Mouse (Mus musculus) liver, embryonic 16.5 days (tissue): ENCODE data around the gene Nxt1. TPM values are rescaled to one million over a fixed set of nuclear protein-coding genes. Genes with fewer than 3 reads are reported as not detected.
A peak's percentile ranks its signal among the peaks of the same experiment; 100 is the strongest.

Experiments
- ATAC-seq: fragments of 200-750 bp; cut with Nextera tagmentation; 2 replicates; pipeline ENCODE4 v1.8.0; 2017; ENCODE audit warnings: low read depth, mild to moderate bottlenecking, moderate number of reproducible peaks, moderate library complexity
- H3K27ac ChIP-seq: fragments of 300-500 bp; sonication (generic); 2 replicates; pipeline ENCODE4 v1.5.1; 2014; ENCODE audit warnings: mild to moderate bottlenecking, low read length
- H3K27me3 ChIP-seq: fragments of 300-500 bp; sonication (generic); 2 replicates; pipeline ENCODE4 v1.6.1; 2014; ENCODE audit warnings: low read depth, low read length, mixed read lengths; ENCODE audit not compliant: control insufficient read depth, insufficient read depth
- H3K36me3 ChIP-seq: fragments of 300-500 bp; sonication (generic); 2 replicates; pipeline ENCODE4 v1.6.1; 2014; ENCODE audit warnings: mild to moderate bottlenecking; ENCODE audit not compliant: control insufficient read depth, insufficient read depth
- H3K4me1 ChIP-seq: fragments of 300-500 bp; sonication (generic); 2 replicates; pipeline ENCODE4 v1.6.1; 2014; ENCODE audit warnings: low read depth, low read length, mixed read lengths; ENCODE audit not compliant: control insufficient read depth
- H3K4me2 ChIP-seq: fragments of 300-500 bp; sonication (generic); 2 replicates; pipeline ENCODE4 v1.6.1; 2014; ENCODE audit warnings: low read depth, low read length, mixed read lengths
- H3K4me3 ChIP-seq: fragments of 300-500 bp; sonication (generic); 2 replicates; pipeline ENCODE4 v1.5.1; 2014; ENCODE audit warnings: low read depth, mild to moderate bottlenecking, low read length
- H3K9ac ChIP-seq: fragments of 300-500 bp; sonication (generic); 2 replicates; pipeline ENCODE4 v1.6.1; 2014; ENCODE audit warnings: low read depth, low read length
- H3K9me3 ChIP-seq: fragments of 300-500 bp; sonication (generic); replicated peaks from 2 replicates; pipeline ENCODE4 v1.6.1; 2016; ENCODE audit warnings: low read length; ENCODE audit not compliant: control insufficient read depth
- WGBS: fragments of 180-500 bp; shearing (Covaris S2); extraction: QIAGEN DNeasy Blood & Tissue Kit; methylation state at CpG from one replicate; pipeline ENCODE4 v1.1.7; 2014; ENCODE audit not compliant: insufficient replicate concordance; 5-methylcytosine and 5-hydroxymethylcytosine counted together
- polyA plus RNA-seq: library from polyadenylated mRNA; unstranded; fragments of >200 nt; fragmentation: Nextera tagmentation; extraction: Ambion mirVana; gene quantifications from 2 replicates; pipeline ENCODE4 v1.2.1, GENCODE M21; 2015

The Nxt1 gene
- polyA plus RNA-seq, 1 experiment from 2014 or later: 41.4 TPM

- WGBS: 71% methylated on average over 2 of the region's 2 CpGs
- peak overlapping the region; percentile 30 for H3K4me2 ChIP-seq
- no peaks in the 10 kb centered on the region for H3K27me3 ChIP-seq
- H3K9ac ChIP-seq: no peak overlapping the region
- ATAC-seq: no peak
- peaks cover 36% of the 10 kb centered on the region for H3K4me1 ChIP-seq
- H3K4me3 ChIP-seq: no peak overlapping the region
- no peaks in the 10 kb centered on the region for H3K9me3 ChIP-seq
- peaks cover 18% of the 10 kb centered on the region for H3K36me3 ChIP-seq
- H3K27ac ChIP-seq: peak overlapping the region; percentile 80
These were observed 12.6 kb downstream of the Nxt1 start for GRCm38 (mm10) chr2:148684972-148685371.

GRCm38 (mm10) chr2:148685709-148686108 lies 13.3 kb downstream of the Nxt1 start:
- Histone ChIP-seq H3K27ac (peak overlapping the region; percentile 80), H3K36me3 (peaks cover 23% of the 10 kb centered on the region), H3K4me3 (no peak overlapping the region), H3K27me3 (no peaks in the 10 kb centered on the region), H3K9ac (no peak overlapping the region), H3K9me3 (no peaks in the 10 kb centered on the region), H3K4me1 (peaks cover 35% of the 10 kb centered on the region), H3K4me2 (0 out of 2 replicates have a peak overlapping the region, but pooled peaks have one; percentile 30)
- peak; percentile 10; the same call in 1 of the 2 replicates for ATAC-seq
- WGBS: 64% methylated on average over 3 of the region's 3 CpGs

GRCm38 (mm10) chr2:148686862-148687261 lies 14.5 kb downstream of the Nxt1 start:
- no peak overlapping the region; the same call in 1 of the 2 replicates for H3K27ac ChIP-seq
- H3K4me1 ChIP-seq: peaks cover 29% of the 10 kb centered on the region
- no peaks in the 10 kb centered on the region for H3K9me3 ChIP-seq
- ATAC-seq: no peak
- H3K4me2 ChIP-seq: no peak overlapping the region
- no peaks in the 10 kb centered on the region for H3K27me3 ChIP-seq
- no peak overlapping the region for H3K9ac ChIP-seq
- peaks cover 34% of the 10 kb centered on the region for H3K36me3 ChIP-seq
- no peak overlapping the region for H3K4me3 ChIP-seq
- WGBS: 82% methylated on average over 1 of the region's 1 CpGs

- Histone ChIP-seq H3K9ac (no peak overlapping the region), H3K27ac (no peak overlapping the region), H3K4me3 (no peak overlapping the region), H3K27me3 (no peaks in the 10 kb centered on the region), H3K36me3 (peaks cover 35% of the 10 kb centered on the region), H3K4me2 (no peak overlapping the region), H3K4me1 (peaks cover 22% of the 10 kb centered on the region), H3K9me3 (no peaks in the 10 kb centered on the region)
- no peak for ATAC-seq
- 82% methylated on average over 5 of the region's 5 CpGs for WGBS
These were observed 15.6 kb downstream of the Nxt1 start for GRCm38 (mm10) chr2:148687971-148688370.

GRCm38 (mm10) chr2:148689444-148690140 lies 17.2 kb downstream of the Nxt1 start:
- Histone ChIP-seq H3K27me3 (no peaks in the 10 kb centered on the region), H3K27ac (no peak overlapping the region), H3K9ac (no peak overlapping the region), H3K4me2 (no peak overlapping the region), H3K9me3 (no peaks in the 10 kb centered on the region), H3K36me3 (peaks cover 28% of the 10 kb centered on the region), H3K4me3 (no peak overlapping the region), H3K4me1 (peaks cover 14% of the 10 kb centered on the region)
- 81% methylated on average over 6 of the region's 6 CpGs for WGBS
- ATAC-seq: no peak

GRCm38 (mm10) chr2:148690291-148690690 lies 17.9 kb downstream of the Nxt1 start:
- Histone ChIP-seq H3K27ac (no peak overlapping the region), H3K36me3 (peaks cover 23% of the 10 kb centered on the region), H3K4me2 (no peak overlapping the region), H3K4me1 (peaks cover 8% of the 10 kb centered on the region), H3K4me3 (no peak overlapping the region), H3K9me3 (no peaks in the 10 kb centered on the region), H3K27me3 (no peaks in the 10 kb centered on the region), H3K9ac (no peak overlapping the region)
- 72% methylated on average over 3 of the region's 3 CpGs for WGBS
- ATAC-seq: no peak

- Histone ChIP-seq H3K4me1 (peaks cover 8% of the 10 kb centered on the region), H3K9ac (no peak overlapping the region), H3K27me3 (no peaks in the 10 kb centered on the region), H3K4me2 (no peak overlapping the region), H3K9me3 (no peaks in the 10 kb centered on the region), H3K4me3 (no peak overlapping the region), H3K27ac (no peak overlapping the region), H3K36me3 (peaks cover 23% of the 10 kb centered on the region)
- WGBS: 77% methylated on average over 5 of the region's 5 CpGs
- ATAC-seq: no peak
These were observed 18.4 kb downstream of the Nxt1 start for GRCm38 (mm10) chr2:148690781-148691180.

- WGBS: 40% methylated on average over 5 of the region's 5 CpGs
- peaks cover 2% of the 10 kb centered on the region; the same call in 1 of the 2 replicates for H3K36me3 ChIP-seq
- no peaks in the 10 kb centered on the region for H3K27me3 ChIP-seq
- no peaks in the 10 kb centered on the region for H3K4me1 ChIP-seq
- no peak overlapping the region for H3K27ac ChIP-seq
- no peak for ATAC-seq
- no peak overlapping the region for H3K4me3 ChIP-seq
- H3K9me3 ChIP-seq: no peaks in the 10 kb centered on the region
- H3K9ac ChIP-seq: no peak overlapping the region
- H3K4me2 ChIP-seq: no peak overlapping the region
These were observed 26.2 kb downstream of the Nxt1 start for GRCm38 (mm10) chr2:148698571-148698970.

GRCm38 (mm10) chr2:148706409-148707201 lies 34.2 kb downstream of the Nxt1 start:
- Histone ChIP-seq H3K9me3 (no peaks in the 10 kb centered on the region), H3K27ac (no peak overlapping the region), H3K27me3 (no peaks in the 10 kb centered on the region), H3K4me3 (no peak overlapping the region), H3K4me2 (no peak overlapping the region), H3K9ac (no peak overlapping the region), H3K4me1 (no peaks in the 10 kb centered on the region), H3K36me3 (no peaks in the 10 kb centered on the region)
- WGBS: 68% methylated on average over 15 of the region's 15 CpGs
- ATAC-seq: no peak
